Mouse (Mus musculus) bone marrow, adult 2 months (tissue): ENCODE results near the gene Fcamr.

ENCODE experiments used
- CTCF ChIP-seq: fragments of 200-500 bp; IDR thresholded peaks from 2 replicates; pipeline ENCODE4 v1.5.1; 2011; ENCODE audit warnings: low read length, control low read depth; ENCODE audit not compliant: control insufficient read depth, insufficient read depth
- POLR2A ChIP-seq: fragments of 200-500 bp; IDR thresholded peaks from 2 replicates; pipeline ENCODE4 v1.6.1; 2011; ENCODE audit warnings: low read depth, mild to moderate bottlenecking, control low read depth, low read length, borderline replicate concordance; ENCODE audit not compliant: control insufficient read depth

GRCm38 (mm10) chr1:130810906-130811305 is 10.2 kb downstream of the Fcamr start:
- no peak for TF ChIP-seq CTCF
- no peak for TF ChIP-seq POLR2A
